Mouse (Mus musculus) CH12.LX (cell line): ENCODE results near the gene Skor1.

Source experiments
- CTCF ChIP-seq, 2 experiments: IDR thresholded peaks in 1 of 2; conservative IDR thresholded peaks in 1 of 2; 2 replicates each; pipeline ENCODE4 v1.5.1; 2011 to 2012; ENCODE audit warnings: low read depth in 2 of 2, low read length in 2 of 2, improper control_type of control experiment in 1 of 2, inconsistent platforms in 1 of 2, mild to moderate bottlenecking in 1 of 2, moderate library complexity in 1 of 2
- ETS1 ChIP-seq: conservative IDR thresholded peaks from 2 replicates; pipeline ENCODE4 v1.6.1; 2012; ENCODE audit warnings: low read depth, mild to moderate bottlenecking, inconsistent platforms, low read length, improper control_type of control experiment, moderate library complexity
- JUN ChIP-seq: IDR thresholded peaks from 2 replicates; pipeline ENCODE4 v1.6.1; 2011; ENCODE audit warnings: low read depth, mild to moderate bottlenecking, low read length, improper control_type of control experiment, moderate library complexity; ENCODE audit not compliant: insufficient read depth
- MAZ ChIP-seq: IDR thresholded peaks from 2 replicates; pipeline ENCODE4 v1.6.1; 2012; ENCODE audit warnings: low read depth, mild to moderate bottlenecking, inconsistent platforms, low read length, improper control_type of control experiment, moderate library complexity
- MEF2A ChIP-seq: IDR thresholded peaks from 2 replicates; pipeline ENCODE4 v1.6.1; 2014; ENCODE audit warnings: low read depth, mild to moderate bottlenecking, inconsistent platforms, low read length, improper control_type of control experiment, borderline replicate concordance
- PAX5 ChIP-seq: IDR thresholded peaks from 2 replicates; pipeline ENCODE4 v1.6.1; 2012; ENCODE audit warnings: low read length, inconsistent platforms, mixed read lengths
- POLR2A ChIP-seq: IDR thresholded peaks from 2 replicates; pipeline ENCODE4 v1.6.1; 2011; ENCODE audit warnings: low read depth, mild to moderate bottlenecking, improper control_type of control experiment, low read length
- TBP ChIP-seq: conservative IDR thresholded peaks from 2 replicates; pipeline ENCODE4 v1.6.1; 2011; ENCODE audit warnings: low read depth, low read length, improper control_type of control experiment
- ZMIZ1 ChIP-seq: IDR thresholded peaks from 2 replicates; pipeline ENCODE4 v1.6.1; 2012; ENCODE audit warnings: low read depth, mild to moderate bottlenecking, inconsistent platforms, low read length, improper control_type of control experiment

- TF ChIP-seq POLR2A (no peak), ZMIZ1 (no peak), MEF2A (no peak), CTCF (conservative IDR thresholded peaks at IDR 0.05 in 1 of 2, IDR thresholded peaks at IDR 0.05 in 1 of 2; ENCODE audit: low read depth in 2 of 2, low read length in 2 of 2) (no peak), MAZ (no peak), ETS1 (no peak), TBP (no peak), PAX5 (no peak), JUN (no peak)
Measured at GRCm38 (mm10) chr9:63171951-63172350, 23.2 kb upstream of the Skor1 start.
